Mouse (Mus musculus) bone marrow, adult 2 months (tissue): ENCODE measurements around the gene Prr5l.

Experiments
- CTCF ChIP-seq: fragments of 200-500 bp; IDR thresholded peaks from 2 replicates; pipeline ENCODE4 v1.5.1; 2011; ENCODE audit warnings: low read length, control low read depth; ENCODE audit not compliant: control insufficient read depth, insufficient read depth
- POLR2A ChIP-seq: fragments of 200-500 bp; IDR thresholded peaks from 2 replicates; pipeline ENCODE4 v1.6.1; 2011; ENCODE audit warnings: low read depth, mild to moderate bottlenecking, control low read depth, low read length, borderline replicate concordance; ENCODE audit not compliant: control insufficient read depth

- TF ChIP-seq CTCF: no peak
- TF ChIP-seq POLR2A: no peak
These were observed 130.4 kb downstream of the Prr5l start for GRCm38 (mm10) chr2:101752402-101752801.
